Mouse (Mus musculus) lung, adult 2 months (tissue): ENCODE measurements around the gene Ebf1.

Experiments
- CTCF ChIP-seq: fragments of 200-500 bp; IDR thresholded peaks from 2 replicates; pipeline ENCODE4 v1.5.1; 2011; ENCODE audit warnings: mild to moderate bottlenecking, low read length, control low read depth; ENCODE audit not compliant: insufficient read depth
- POLR2A ChIP-seq: fragments of 200-500 bp; IDR thresholded peaks from 2 replicates; pipeline ENCODE4 v1.6.1; 2011; ENCODE audit warnings: low read depth, mild to moderate bottlenecking, control low read depth, low read length, borderline replicate concordance; ENCODE audit errors: extremely low read depth

GRCm38 (mm10) chr11:44788003-44788402 lies 170.9 kb downstream of the Ebf1 start:
- TF ChIP-seq CTCF, result no peak
- no peak for TF ChIP-seq POLR2A
